Mouse (Mus musculus) C2C12 (cell line): ENCODE results near the gene Sorl1.

ENCODE experiments used
- CTCF ChIP-seq: IDR thresholded peaks from one replicate; pipeline ENCODE4 v1.5.1; 2011; ENCODE audit not compliant: control insufficient read depth, insufficient read depth, insufficient read length
- MYOD1 ChIP-seq: IDR thresholded peaks from one replicate; pipeline ENCODE4 v1.6.1; 2011; ENCODE audit warnings: low read depth; ENCODE audit not compliant: control insufficient read depth, insufficient read length

GRCm38 (mm10) chr9:41924140-41924539, 200.0 kb downstream of the Sorl1 start:
- TF ChIP-seq CTCF: no peak
- TF ChIP-seq MYOD1: no peak
